Mouse (Mus musculus) bone marrow, adult 2 months (tissue): ENCODE measurements around the gene Cadm2. TPM values are rescaled to one million over a fixed set of nuclear protein-coding genes. Genes with fewer than 3 reads are reported as not detected.

ENCODE experiments used
- H3K27ac ChIP-seq: fragments of 200-500 bp; 2 replicates; pipeline ENCODE4 v1.5.1; 2012; ENCODE audit warnings: low read depth, mild to moderate bottlenecking, control low read depth, inconsistent platforms, low read length; ENCODE audit not compliant: control insufficient read depth, poor library complexity, insufficient read depth
- H3K4me1 ChIP-seq: fragments of 200-500 bp; 2 replicates; pipeline ENCODE4 v1.6.1; 2011; ENCODE audit warnings: low read length; ENCODE audit not compliant: control insufficient read depth, insufficient read depth
- H3K4me3 ChIP-seq: fragments of 200-500 bp; replicated peaks from 2 replicates; pipeline ENCODE3; 2011; ENCODE audit warnings: mild to moderate bottlenecking, low read depth, low read length, control low read depth; ENCODE audit not compliant: control insufficient read depth
- CTCF ChIP-seq: fragments of 200-500 bp; IDR thresholded peaks from 2 replicates; pipeline ENCODE4 v1.5.1; 2011; ENCODE audit warnings: low read length, control low read depth; ENCODE audit not compliant: control insufficient read depth, insufficient read depth
- POLR2A ChIP-seq: fragments of 200-500 bp; IDR thresholded peaks from 2 replicates; pipeline ENCODE4 v1.6.1; 2011; ENCODE audit warnings: low read depth, mild to moderate bottlenecking, control low read depth, low read length, borderline replicate concordance; ENCODE audit not compliant: control insufficient read depth
- WGBS: fragments of 180-500 bp; shearing (Covaris S2); methylation state at CpG from one replicate; pipeline ENCODE4 v1.1.7; 2018; 5-methylcytosine and 5-hydroxymethylcytosine counted together
- polyA plus RNA-seq: library from polyadenylated mRNA; stranded (reverse); fragments of >200 nt; gene quantifications from 2 replicates; pipeline ENCODE4 v1.2.4, GENCODE M21; 2011; ENCODE audit warnings: low replicate concordance; ENCODE audit not compliant: missing spikeins, insufficient read depth, insufficient read length

The Cadm2 gene
- polyA plus RNA-seq, 1 experiment = not detected

DNA sequence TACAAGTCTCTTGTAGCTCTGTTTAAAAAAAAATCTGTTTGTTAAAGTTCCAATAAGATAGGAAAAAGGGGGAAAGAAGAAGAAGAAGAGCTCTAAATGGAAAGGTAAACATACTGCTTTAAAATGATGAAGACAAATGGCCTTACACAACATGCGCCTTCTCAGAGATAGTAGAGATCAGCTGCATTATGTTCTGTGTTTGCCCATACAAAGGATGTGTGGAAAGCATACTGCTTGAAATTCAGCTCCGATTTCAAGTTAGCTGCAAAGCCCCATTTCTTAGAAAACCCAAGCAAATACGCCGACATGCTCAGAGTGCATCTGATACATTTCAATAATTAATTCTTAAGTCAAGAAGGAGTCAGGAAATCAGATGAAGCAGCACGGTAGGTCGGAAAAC, 684.4 kb downstream of the Cadm2 start:
- 79% methylated on average over 6 of the region's 6 CpGs for whole genome bisulfite sequencing
- TF ChIP-seq CTCF (no peak), POLR2A (no peak)
- H3K27ac ChIP-seq = no peak overlapping the region
- no peak overlapping the region for H3K4me3 ChIP-seq
- no peaks in the 10 kb centered on the region for H3K4me1 ChIP-seq

DNA sequence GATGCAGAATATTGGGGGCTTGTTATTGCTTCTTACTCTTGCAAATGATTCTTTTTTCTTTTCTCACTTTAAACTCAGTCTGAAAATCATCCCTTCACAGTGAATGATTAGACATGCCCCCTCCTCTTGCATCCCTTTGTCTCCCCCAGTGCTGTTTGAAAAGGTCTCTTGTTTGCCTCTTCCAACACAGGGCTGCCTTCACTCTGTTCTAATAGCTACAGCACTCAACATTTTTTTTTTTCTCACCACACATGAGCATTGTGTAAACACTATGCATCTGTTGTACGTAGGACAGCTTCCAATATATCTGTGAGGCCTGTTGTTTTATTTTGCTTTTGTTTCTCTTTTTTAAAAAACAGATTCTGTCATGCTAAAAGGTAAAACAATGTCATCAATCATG, 695.2 kb downstream of the Cadm2 start:
- Histone ChIP-seq H3K4me3 (no peak overlapping the region), H3K4me1 (no peaks in the 10 kb centered on the region), H3K27ac (no peak overlapping the region)
- WGBS = 53% methylated on average over 1 of the region's 1 CpGs
- no peak for TF ChIP-seq CTCF
- no peak for TF ChIP-seq POLR2A

DNA sequence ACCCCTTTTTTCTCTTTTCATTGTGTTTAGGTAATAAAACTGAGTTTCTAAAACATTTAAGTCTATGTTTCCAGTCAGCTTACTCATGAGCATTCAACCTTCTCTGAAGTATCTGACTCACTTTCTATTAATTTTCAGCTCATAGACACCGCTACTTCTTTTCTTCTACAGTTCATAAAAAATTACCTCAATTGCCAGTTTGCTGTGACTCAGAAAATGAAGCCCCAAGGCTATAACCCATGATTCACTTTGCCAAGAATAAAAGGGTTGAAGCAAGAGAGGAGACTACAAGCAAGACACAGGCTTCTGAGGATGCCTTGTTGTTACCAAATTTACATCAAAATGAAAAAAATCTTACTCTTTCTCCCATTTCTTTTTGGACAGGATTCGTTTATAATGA, 698.0 kb downstream of the Cadm2 start:
- no peaks in the 10 kb centered on the region for H3K4me1 ChIP-seq
- no peak overlapping the region for H3K4me3 ChIP-seq
- 70% methylated on average over 2 of the region's 2 CpGs for WGBS
- no peak overlapping the region for H3K27ac ChIP-seq
- TF ChIP-seq POLR2A (no peak), CTCF (no peak)

DNA sequence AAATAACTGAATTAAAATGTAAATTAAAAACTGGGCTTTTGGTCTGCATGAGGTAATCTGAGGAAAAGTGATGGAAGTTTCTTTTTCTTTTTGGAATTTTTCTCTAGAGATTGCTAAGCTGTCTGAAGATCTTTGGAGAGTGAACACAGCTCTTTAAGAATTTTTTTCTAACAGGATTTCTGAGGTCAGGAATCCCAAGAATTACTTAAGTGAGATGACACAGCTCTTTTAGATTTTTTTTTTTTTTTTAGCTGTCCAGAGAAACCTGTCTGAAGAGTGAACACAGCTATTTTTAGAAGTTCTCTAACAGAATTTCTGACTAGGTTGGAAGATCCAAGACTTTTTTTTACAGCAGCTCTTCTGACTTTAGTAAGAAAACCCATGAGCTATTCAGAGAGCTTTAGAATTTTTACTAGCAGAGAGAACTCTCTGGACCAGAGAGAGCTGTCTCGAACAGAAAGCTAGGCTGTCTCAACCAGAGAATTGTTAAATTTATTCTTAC, 699.2 kb downstream of the Cadm2 start:
- TF ChIP-seq POLR2A = no peak
- TF ChIP-seq CTCF = no peak
- H3K4me1 ChIP-seq = no peaks in the 10 kb centered on the region
- H3K27ac ChIP-seq = no peak overlapping the region
- H3K4me3 ChIP-seq = no peak overlapping the region
- 65% methylated on average over 1 of the region's 1 CpGs for WGBS

DNA sequence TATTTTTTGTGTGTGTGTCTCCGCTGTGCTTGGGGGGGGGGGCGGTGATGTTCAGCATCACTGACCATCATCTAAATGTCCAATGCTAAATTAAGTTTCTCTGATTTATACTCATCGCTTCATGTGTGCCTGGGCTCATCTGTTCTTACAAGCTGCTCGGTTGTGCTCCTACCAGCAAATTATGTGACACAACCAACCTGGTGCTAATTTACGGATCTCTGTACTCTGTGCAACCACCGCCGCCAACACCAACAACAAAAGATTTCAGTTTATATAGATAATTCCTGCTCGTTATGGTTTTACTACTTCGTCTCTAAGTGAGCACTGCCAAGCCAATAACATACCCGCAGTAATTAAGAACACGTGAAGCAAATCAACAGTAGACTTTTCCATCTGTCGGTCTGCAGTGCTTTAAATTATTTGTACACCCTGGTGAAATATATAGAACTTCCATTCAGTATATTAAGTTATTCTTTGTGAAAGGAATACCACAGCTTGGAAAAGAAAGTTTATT, 700.8 kb downstream of the Cadm2 start:
- no peak overlapping the region for H3K4me3 ChIP-seq
- TF ChIP-seq CTCF (no peak), POLR2A (no peak)
- H3K27ac ChIP-seq = no peak overlapping the region
- H3K4me1 ChIP-seq = no peaks in the 10 kb centered on the region
- WGBS = 82% methylated on average over 12 of the region's 12 CpGs

DNA sequence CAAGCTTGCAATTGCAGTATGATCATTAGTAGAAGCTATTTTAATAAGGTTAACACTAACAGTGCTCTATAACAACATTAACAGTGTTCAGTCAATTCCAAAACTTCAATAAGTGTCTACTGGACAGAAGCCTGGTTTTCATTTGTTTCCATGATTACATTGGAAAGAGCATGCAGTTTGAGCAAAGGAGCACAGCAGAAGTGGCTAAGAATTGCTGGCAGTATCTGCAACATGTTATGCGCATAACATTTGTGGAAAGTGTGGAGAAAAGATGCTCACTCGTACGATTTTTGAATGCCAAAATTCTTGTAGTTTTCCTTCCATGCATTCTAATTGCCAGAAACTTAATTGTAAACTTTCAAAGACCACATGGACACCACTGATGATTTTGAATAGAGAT, 718.9 kb downstream of the Cadm2 start:
- 76% methylated on average over 3 of the region's 3 CpGs for WGBS
- H3K27ac ChIP-seq = no peak overlapping the region
- no peaks in the 10 kb centered on the region for H3K4me1 ChIP-seq
- no peak for TF ChIP-seq POLR2A
- H3K4me3 ChIP-seq = no peak overlapping the region

DNA sequence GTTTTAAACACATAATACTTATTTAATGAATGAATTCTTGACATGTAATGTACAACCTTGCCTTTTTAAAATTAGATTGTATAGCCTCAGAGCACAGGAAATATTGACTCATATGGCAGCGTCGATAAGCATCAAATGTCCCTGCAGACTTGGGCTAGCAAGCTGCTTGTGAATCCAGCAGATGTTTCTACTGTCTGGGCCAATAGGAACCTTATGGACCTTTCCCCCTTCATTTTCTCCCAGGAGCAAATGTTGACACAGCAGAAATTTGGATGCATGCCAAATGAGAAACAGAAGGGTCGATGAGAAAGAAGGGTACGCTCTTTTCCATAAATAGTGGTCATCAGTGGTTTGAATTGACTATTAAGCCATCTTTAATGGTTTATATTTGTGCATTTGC, 720.0 kb downstream of the Cadm2 start:
- Histone ChIP-seq H3K4me1 (no peaks in the 10 kb centered on the region), H3K27ac (no peak overlapping the region), H3K4me3 (no peak overlapping the region)
- 80% methylated on average over 4 of the region's 4 CpGs for WGBS
- no peak for TF ChIP-seq CTCF
- no peak for TF ChIP-seq POLR2A

DNA sequence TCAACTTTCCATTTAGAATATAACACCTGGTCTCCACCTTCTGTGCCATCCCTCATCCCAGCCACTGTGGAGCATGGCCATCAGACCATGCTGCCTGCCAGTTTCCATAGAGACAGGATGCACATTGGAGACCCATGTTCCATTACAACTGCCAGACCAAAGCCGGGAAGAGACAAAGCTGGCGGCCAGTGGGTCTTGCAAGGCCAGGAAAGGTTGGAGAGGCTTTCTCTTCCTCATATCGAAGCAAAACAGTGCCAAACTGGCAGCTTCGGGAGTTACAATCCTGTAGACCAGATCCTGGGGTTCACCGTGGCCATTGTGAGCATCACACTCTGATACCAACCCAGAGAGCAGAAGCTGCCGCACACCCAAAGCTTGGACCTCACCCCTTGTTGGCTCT, 728.3 kb downstream of the Cadm2 start:
- no peak overlapping the region for H3K27ac ChIP-seq
- H3K4me1 ChIP-seq = no peaks in the 10 kb centered on the region
- no peak overlapping the region for H3K4me3 ChIP-seq
- no peak for TF ChIP-seq CTCF
- TF ChIP-seq POLR2A = no peak
- 81% methylated on average over 6 of the region's 6 CpGs for WGBS
